Mouse (Mus musculus) heart, postnatal 0 days (tissue): ENCODE data around the gene Tiam1.

Experiments used
- CTCF ChIP-seq: IDR thresholded peaks from 2 replicates; pipeline ENCODE4 v1.5.1; 2016; ENCODE audit warnings: antibody characterized with exemption, control low read depth, low read depth
- EP300 ChIP-seq: IDR thresholded peaks from 2 replicates; pipeline ENCODE4 v1.6.1; 2016; ENCODE audit warnings: antibody characterized with exemption, low read depth

DNA sequence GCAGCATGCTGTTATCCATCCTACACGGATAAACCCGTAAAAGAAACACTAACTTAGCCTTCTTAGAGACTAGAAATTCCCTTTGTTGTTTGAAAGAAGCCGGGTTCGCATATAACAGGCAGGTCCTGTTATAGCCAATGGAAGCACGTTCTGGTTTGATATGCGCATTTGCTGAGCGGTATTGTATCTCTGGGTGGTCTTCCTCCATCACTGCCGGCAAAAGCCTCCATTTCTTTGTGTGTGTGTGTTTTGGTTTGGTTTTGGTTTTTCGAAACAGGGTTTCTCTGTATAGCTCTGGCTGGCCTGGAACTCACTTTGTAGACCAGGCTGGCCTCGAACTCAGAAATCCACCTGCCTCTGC lies 369.0 kb downstream of the Tiam1 start:
- TF ChIP-seq EP300 (no peak), CTCF (no peak)
